Mouse (Mus musculus): Measurements from ENCODE around the gene Ndufa11.

DNA sequence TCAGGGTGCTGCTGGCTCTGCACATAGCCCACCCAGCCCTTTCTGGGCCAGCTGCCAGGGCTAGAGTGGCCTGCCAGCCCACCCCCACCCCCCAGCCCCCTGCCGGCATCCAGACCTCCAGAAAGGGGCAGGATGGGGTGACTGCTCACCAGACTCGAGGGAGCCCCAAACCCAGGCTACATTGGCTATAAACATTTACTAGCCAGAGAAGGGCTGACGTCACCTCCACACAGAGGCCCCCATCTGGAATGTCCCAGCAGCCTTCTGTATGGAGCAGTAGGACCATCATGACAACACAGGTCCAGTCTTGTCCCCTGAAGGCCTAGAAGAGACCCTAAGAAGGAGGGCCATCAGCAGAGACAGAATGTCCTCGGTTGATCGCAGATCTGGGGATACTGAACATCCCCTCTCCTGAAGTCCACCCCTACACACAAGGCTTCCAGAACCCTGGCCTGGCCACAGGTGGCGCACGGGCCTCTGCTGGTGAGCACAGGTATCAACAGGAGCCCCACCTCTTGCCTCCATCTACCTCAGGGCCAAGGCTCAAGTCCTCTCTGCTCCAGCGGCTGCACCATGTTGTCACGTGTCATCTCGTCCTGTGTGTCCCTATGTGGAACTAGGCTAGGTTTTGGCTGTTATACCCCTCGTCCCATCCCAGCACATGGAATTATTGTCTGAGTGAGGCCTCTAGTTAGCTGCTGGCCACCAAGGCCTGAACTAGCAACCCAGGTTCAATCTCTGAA is 6.0 kb downstream of the Ndufa11 start:
- TF ChIP-seq CTCF (IDR thresholded peaks at IDR 0.05) (no peak), EP300 (IDR thresholded peaks at IDR 0.05; ENCODE audit: insufficient read depth, low read depth, low read length) (no peak), POLR2A (IDR thresholded peaks at IDR 0.05; ENCODE audit: insufficient read depth, low read depth, low read length) (no peak)
